Mouse (Mus musculus): ENCODE data around the gene Zfyve9. TPM values are rescaled to one million over a fixed set of nuclear protein-coding genes. Genes with fewer than 3 reads are reported as not detected.

Gene Zfyve9
- polyA plus RNA-seq, 1 experiment from 2014 or later: 4.0 TPM

- peak overlapping the region; percentile 90 for H3K4me2 ChIP-seq (ENCODE audit: low read length)
- H3K9ac ChIP-seq (ENCODE audit: low read length): peak overlapping the region; percentile 98
- H3K4me3 ChIP-seq (ENCODE audit: control insufficient read depth in 1 of 2, insufficient read depth in 1 of 2, low read depth in 1 of 2, low read length in 2 of 2): peak overlapping the region; percentile 96 to 99
- no peaks in the 10 kb centered on the region for H3K27me3 ChIP-seq (ENCODE audit: control insufficient read depth, insufficient read depth, low read length)
- no peaks in the 10 kb centered on the region for H3K36me3 ChIP-seq (ENCODE audit: control insufficient read depth, insufficient read depth, low read length)
- H3K9me3 ChIP-seq (ENCODE audit: control insufficient read depth, low read length): no peaks in the 10 kb centered on the region
- 0 out of 2 replicates have a peak, but pooled peaks have one; percentile 7 for ATAC-seq (ENCODE audit: insufficient number of reproducible peaks, insufficient read depth, low FRiP score, low read depth)
- peaks cover 2 to 3% of the 10 kb centered on the region in 2 experiments; a peak in 2 of 4 replicates for H3K4me1 ChIP-seq (ENCODE audit: control insufficient read depth in 2 of 2, insufficient read depth in 2 of 2, low read length in 2 of 2)
- peak overlapping the region; percentile 41 to 96 for H3K27ac ChIP-seq (replicated peaks in 1 of 2; ENCODE audit: control insufficient read depth in 1 of 2, insufficient read depth in 1 of 2, low read depth in 2 of 2, low read length in 2 of 2)
- 2% methylated on average over 18 of the region's 20 CpGs for WGBS
Observed at GRCm38 (mm10) chr4:108780864-108781205, 237 bp upstream of the Zfyve9 start.

GRCm38 (mm10) chr4:108779763-108780056 lies 888 bp downstream of the Zfyve9 start:
- ATAC-seq (ENCODE audit: insufficient number of reproducible peaks, insufficient read depth, low FRiP score, low read depth): no peak

GRCm38 (mm10) chr4:108768527-108768926 lies 12.1 kb downstream of the Zfyve9 start:
- H3K27ac ChIP-seq (replicated peaks in 1 of 2; ENCODE audit: control insufficient read depth in 1 of 2, insufficient read depth in 1 of 2, low read depth in 2 of 2, low read length in 2 of 2): no peak overlapping the region
- peaks cover 0 to 5% of the 10 kb centered on the region in 2 experiments; a peak in 1 of 4 replicates for H3K4me1 ChIP-seq (ENCODE audit: control insufficient read depth in 2 of 2, insufficient read depth in 2 of 2, low read length in 2 of 2)
- H3K4me2 ChIP-seq (ENCODE audit: low read length): no peak overlapping the region
- ATAC-seq (ENCODE audit: insufficient number of reproducible peaks, insufficient read depth, low FRiP score, low read depth): no peak
- no peaks in the 10 kb centered on the region for H3K36me3 ChIP-seq (ENCODE audit: control insufficient read depth, insufficient read depth, low read length)
- no peak overlapping the region for H3K9ac ChIP-seq (ENCODE audit: low read length)
- no peaks in the 10 kb centered on the region for H3K27me3 ChIP-seq (ENCODE audit: control insufficient read depth, insufficient read depth, low read length)
- no peaks in the 10 kb centered on the region for H3K9me3 ChIP-seq (ENCODE audit: control insufficient read depth, low read length)
- H3K4me3 ChIP-seq (ENCODE audit: control insufficient read depth in 1 of 2, insufficient read depth in 1 of 2, low read depth in 1 of 2, low read length in 2 of 2): no peak overlapping the region

More at GRCm38 (mm10) chr4:108779763-108780056, 888 bp downstream of the Zfyve9 start:
- Histone ChIP-seq H3K27me3 (ENCODE audit: control insufficient read depth, insufficient read depth, low read length) (no peaks in the 10 kb centered on the region), H3K9ac (ENCODE audit: low read length) (peak overlapping the region; percentile 98), H3K9me3 (ENCODE audit: control insufficient read depth, low read length) (no peaks in the 10 kb centered on the region), H3K27ac (replicated peaks in 1 of 2; ENCODE audit: control insufficient read depth in 1 of 2, insufficient read depth in 1 of 2, low read depth in 2 of 2, low read length in 2 of 2) (peak overlapping the region; percentile 94 to 96), H3K4me2 (ENCODE audit: low read length) (peak overlapping the region; percentile 90), H3K4me1 (ENCODE audit: control insufficient read depth in 2 of 2, insufficient read depth in 2 of 2, low read length in 2 of 2) (peaks cover 2 to 3% of the 10 kb centered on the region in 2 experiments; a peak in 2 of 4 replicates), H3K36me3 (ENCODE audit: control insufficient read depth, insufficient read depth, low read length) (no peaks in the 10 kb centered on the region), H3K4me3 (ENCODE audit: control insufficient read depth in 1 of 2, insufficient read depth in 1 of 2, low read depth in 1 of 2, low read length in 2 of 2) (peak overlapping the region; percentile 96 to 99)
- WGBS: 0% methylated on average over 7 of the region's 7 CpGs

GRCm38 (mm10) chr4:108759583-108759982 lies 21.0 kb downstream of the Zfyve9 start:
- Histone ChIP-seq H3K27ac (replicated peaks in 1 of 2; ENCODE audit: control insufficient read depth in 1 of 2, insufficient read depth in 1 of 2, low read depth in 2 of 2, low read length in 2 of 2) (no peak overlapping the region), H3K4me2 (ENCODE audit: low read length) (no peak overlapping the region), H3K9ac (ENCODE audit: low read length) (no peak overlapping the region), H3K4me1 (ENCODE audit: control insufficient read depth in 2 of 2, insufficient read depth in 2 of 2, low read length in 2 of 2) (peaks cover 0 to 5% of the 10 kb centered on the region in 2 experiments; a peak in 1 of 4 replicates), H3K27me3 (ENCODE audit: control insufficient read depth, insufficient read depth, low read length) (no peaks in the 10 kb centered on the region), H3K36me3 (ENCODE audit: control insufficient read depth, insufficient read depth, low read length) (no peaks in the 10 kb centered on the region), H3K4me3 (ENCODE audit: control insufficient read depth in 1 of 2, insufficient read depth in 1 of 2, low read depth in 1 of 2, low read length in 2 of 2) (no peak overlapping the region), H3K9me3 (ENCODE audit: control insufficient read depth, low read length) (no peaks in the 10 kb centered on the region)
- ATAC-seq (ENCODE audit: insufficient number of reproducible peaks, insufficient read depth, low FRiP score, low read depth): no peak
- WGBS: 94% methylated on average over 3 of the region's 3 CpGs

- Histone ChIP-seq H3K9ac (ENCODE audit: low read length) (no peak overlapping the region), H3K4me2 (ENCODE audit: low read length) (no peak overlapping the region), H3K36me3 (ENCODE audit: control insufficient read depth, insufficient read depth, low read length) (no peaks in the 10 kb centered on the region), H3K4me3 (ENCODE audit: control insufficient read depth in 1 of 2, insufficient read depth in 1 of 2, low read depth in 1 of 2, low read length in 2 of 2) (no peak overlapping the region), H3K27me3 (ENCODE audit: control insufficient read depth, insufficient read depth, low read length) (no peaks in the 10 kb centered on the region), H3K27ac (replicated peaks in 1 of 2; ENCODE audit: control insufficient read depth in 1 of 2, insufficient read depth in 1 of 2, low read depth in 2 of 2, low read length in 2 of 2) (no peak overlapping the region), H3K4me1 (ENCODE audit: control insufficient read depth in 2 of 2, insufficient read depth in 2 of 2, low read length in 2 of 2) (no peaks in the 10 kb centered on the region), H3K9me3 (ENCODE audit: control insufficient read depth, low read length) (no peaks in the 10 kb centered on the region)
- ATAC-seq (ENCODE audit: insufficient number of reproducible peaks, insufficient read depth, low FRiP score, low read depth): no peak
- 92% methylated on average over 3 of the region's 3 CpGs for WGBS
Observed at GRCm38 (mm10) chr4:108746160-108746873, 34.3 kb downstream of the Zfyve9 start.

GRCm38 (mm10) chr4:108731582-108731981 lies 49.0 kb downstream of the Zfyve9 start:
- peaks cover 0 to 9% of the 10 kb centered on the region in 2 experiments; a peak in 1 of 4 replicates for H3K4me1 ChIP-seq (ENCODE audit: control insufficient read depth in 2 of 2, insufficient read depth in 2 of 2, low read length in 2 of 2)
- H3K36me3 ChIP-seq (ENCODE audit: control insufficient read depth, insufficient read depth, low read length): no peaks in the 10 kb centered on the region
- no peak for ATAC-seq (ENCODE audit: insufficient number of reproducible peaks, insufficient read depth, low FRiP score, low read depth)
- H3K9ac ChIP-seq (ENCODE audit: low read length): no peak overlapping the region
- peak overlapping the region; percentile 29; the same call in 1 of the 2 replicates for H3K4me2 ChIP-seq (ENCODE audit: low read length)
- H3K9me3 ChIP-seq (ENCODE audit: control insufficient read depth, low read length): peaks cover 8% of the 10 kb centered on the region; the same call in 1 of the 2 replicates
- no peak overlapping the region for H3K27ac ChIP-seq (replicated peaks in 1 of 2; ENCODE audit: control insufficient read depth in 1 of 2, insufficient read depth in 1 of 2, low read depth in 2 of 2, low read length in 2 of 2)
- no peaks in the 10 kb centered on the region for H3K27me3 ChIP-seq (ENCODE audit: control insufficient read depth, insufficient read depth, low read length)
- 35% methylated on average over 3 of the region's 3 CpGs for WGBS
- no peak overlapping the region for H3K4me3 ChIP-seq (ENCODE audit: control insufficient read depth in 1 of 2, insufficient read depth in 1 of 2, low read depth in 1 of 2, low read length in 2 of 2)

- WGBS: 86% methylated on average over 1 of the region's 1 CpGs
- Histone ChIP-seq H3K36me3 (ENCODE audit: control insufficient read depth, insufficient read depth, low read length) (peaks cover 8% of the 10 kb centered on the region; the same call in 1 of the 2 replicates), H3K9ac (ENCODE audit: low read length) (no peak overlapping the region), H3K4me2 (ENCODE audit: low read length) (no peak overlapping the region), H3K27ac (replicated peaks in 1 of 2; ENCODE audit: control insufficient read depth in 1 of 2, insufficient read depth in 1 of 2, low read depth in 2 of 2, low read length in 2 of 2) (no peak overlapping the region), H3K9me3 (ENCODE audit: control insufficient read depth, low read length) (0 out of 2 replicates have a peak, but pooled peaks cover 4% of the 10 kb centered on the region), H3K4me1 (ENCODE audit: control insufficient read depth in 2 of 2, insufficient read depth in 2 of 2, low read length in 2 of 2) (peaks cover 0 to 9% of the 10 kb centered on the region in 2 experiments; a peak in 1 of 4 replicates), H3K27me3 (ENCODE audit: control insufficient read depth, insufficient read depth, low read length) (no peaks in the 10 kb centered on the region), H3K4me3 (ENCODE audit: control insufficient read depth in 1 of 2, insufficient read depth in 1 of 2, low read depth in 1 of 2, low read length in 2 of 2) (no peak overlapping the region)
- no peak for ATAC-seq (ENCODE audit: insufficient number of reproducible peaks, insufficient read depth, low FRiP score, low read depth)
Observed at GRCm38 (mm10) chr4:108730450-108730849, 50.1 kb downstream of the Zfyve9 start.
